Mouse (Mus musculus): ENCODE measurements around the gene Smad9.

DNA sequence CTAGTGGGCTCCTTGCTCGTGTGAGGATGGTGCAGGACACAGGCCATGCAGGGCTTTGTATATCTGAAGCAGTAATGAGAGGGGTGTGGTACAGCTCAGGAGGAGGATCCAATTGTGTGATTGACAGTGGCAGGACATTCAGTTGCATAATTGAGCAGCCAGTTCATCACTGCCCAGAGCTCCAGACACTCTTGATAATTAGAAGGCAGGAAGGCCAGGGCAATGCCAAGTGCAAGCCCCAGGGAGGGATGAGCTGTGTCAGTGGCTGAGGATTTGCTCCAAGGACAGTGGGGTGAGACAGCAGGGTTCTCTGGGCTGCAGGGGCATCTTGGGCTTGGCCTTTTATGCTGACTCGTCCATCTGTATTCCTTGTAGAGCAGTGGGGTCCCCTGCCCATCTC is 35.2 kb downstream of the Smad9 start:
- TF ChIP-seq CTCF (IDR thresholded peaks at IDR 0.05; ENCODE audit: control insufficient read depth, insufficient read depth, low read length) (no peak), POLR2A (IDR thresholded peaks at IDR 0.05; ENCODE audit: borderline replicate concordance, control insufficient read depth, low read depth, low read length) (no peak)
